Mouse (Mus musculus) hindbrain, embryonic 15.5 days (tissue): ENCODE data around the gene Ptprk. TPM values are rescaled to one million over a fixed set of nuclear protein-coding genes. Genes with fewer than 3 reads are reported as not detected.

Experiments used
- ATAC-seq: fragments of 200-750 bp; cut with Nextera tagmentation; 2 replicates; pipeline ENCODE4 v1.8.0; 2017; ENCODE audit warnings: low read depth, moderate number of reproducible peaks, moderate TSS enrichment; ENCODE audit not compliant: low FRiP score
- H3K27ac ChIP-seq: fragments of 300-500 bp; sonication (generic); replicated peaks from 2 replicates; pipeline ENCODE4 v1.5.1; 2015; ENCODE audit warnings: mild to moderate bottlenecking, inconsistent platforms
- H3K27me3 ChIP-seq: fragments of 300-500 bp; sonication (generic); 2 replicates; pipeline ENCODE4 v1.6.1; 2015; ENCODE audit warnings: control low read depth, inconsistent platforms
- H3K36me3 ChIP-seq: fragments of 300-500 bp; sonication (generic); 2 replicates; pipeline ENCODE4 v1.6.1; 2015; ENCODE audit warnings: control low read depth, inconsistent platforms
- H3K4me1 ChIP-seq: fragments of 300-500 bp; sonication (generic); replicated peaks from 2 replicates; pipeline ENCODE4 v1.6.1; 2015; ENCODE audit warnings: control low read depth, inconsistent platforms
- H3K4me2 ChIP-seq: fragments of 300-500 bp; sonication (generic); 2 replicates; pipeline ENCODE4 v1.6.1; 2015; ENCODE audit warnings: moderate library complexity, mild to moderate bottlenecking, inconsistent platforms
- H3K4me3 ChIP-seq: fragments of 300-500 bp; sonication (generic); 2 replicates; pipeline ENCODE4 v1.5.1; 2015; ENCODE audit warnings: mild to moderate bottlenecking, inconsistent platforms
- H3K9ac ChIP-seq: fragments of 300-500 bp; sonication (generic); 2 replicates; pipeline ENCODE4 v1.6.1; 2015; ENCODE audit warnings: inconsistent platforms
- H3K9me3 ChIP-seq: fragments of 300-500 bp; sonication (generic); 2 replicates; pipeline ENCODE4 v1.6.1; 2016; ENCODE audit warnings: control low read depth, inconsistent platforms
- WGBS: fragments of 180-500 bp; shearing (Covaris S2); methylation state at CpG from one replicate; pipeline ENCODE4 v1.1.7; 2015; 5-methylcytosine and 5-hydroxymethylcytosine counted together
- polyA plus RNA-seq: library from polyadenylated mRNA; unstranded; fragments of >200 nt; fragmentation: Nextera tagmentation; extraction: Ambion mirVana; gene quantifications from 2 replicates; pipeline ENCODE4 v1.2.1, GENCODE M21; 2015

Ptprk gene
- polyA plus RNA-seq, 1 experiment from 2014 or later, result 33.6 TPM

DNA sequence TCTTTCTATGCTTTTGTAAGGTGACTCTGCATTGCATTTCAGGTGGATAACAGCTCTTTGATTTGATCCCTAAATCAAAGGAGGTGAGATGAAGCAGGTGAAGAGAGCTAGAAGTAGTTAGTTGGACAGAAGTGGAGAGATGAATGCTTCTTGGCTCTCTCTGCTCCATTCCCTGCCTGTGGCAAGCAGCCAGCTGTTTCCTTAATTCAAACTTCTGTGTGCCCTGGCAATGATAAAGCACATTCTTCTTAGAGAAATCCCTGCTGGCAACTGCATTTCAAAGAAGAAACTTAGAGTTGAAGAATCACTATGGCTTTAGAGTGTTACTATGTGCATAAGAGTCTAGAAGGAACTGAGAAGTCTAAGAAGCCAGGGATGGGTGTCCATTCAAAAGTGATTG, 89.6 kb downstream of the Ptprk start:
- H3K9me3 ChIP-seq, result no peaks in the 10 kb centered on the region
- H3K9ac ChIP-seq, result no peak overlapping the region
- no peak overlapping the region for H3K4me2 ChIP-seq
- no peaks in the 10 kb centered on the region for H3K36me3 ChIP-seq
- no peak overlapping the region for H3K27ac ChIP-seq
- no peaks in the 10 kb centered on the region for H3K27me3 ChIP-seq
- H3K4me3 ChIP-seq, result no peak overlapping the region
- peaks cover 8% of the 10 kb centered on the region for H3K4me1 ChIP-seq
- peak; percentile 45; the same call in 1 of the 2 replicates for ATAC-seq

GRCm38 (mm10) chr10:28164746-28165145, 90.1 kb downstream of the Ptprk start:
- Histone ChIP-seq H3K27me3 (no peaks in the 10 kb centered on the region), H3K27ac (no peak overlapping the region), H3K4me1 (peaks cover 8% of the 10 kb centered on the region), H3K9me3 (no peaks in the 10 kb centered on the region), H3K36me3 (no peaks in the 10 kb centered on the region), H3K4me3 (no peak overlapping the region), H3K9ac (no peak overlapping the region), H3K4me2 (no peak overlapping the region)
- ATAC-seq, result peak; percentile 27; the same call in 1 of the 2 replicates

DNA sequence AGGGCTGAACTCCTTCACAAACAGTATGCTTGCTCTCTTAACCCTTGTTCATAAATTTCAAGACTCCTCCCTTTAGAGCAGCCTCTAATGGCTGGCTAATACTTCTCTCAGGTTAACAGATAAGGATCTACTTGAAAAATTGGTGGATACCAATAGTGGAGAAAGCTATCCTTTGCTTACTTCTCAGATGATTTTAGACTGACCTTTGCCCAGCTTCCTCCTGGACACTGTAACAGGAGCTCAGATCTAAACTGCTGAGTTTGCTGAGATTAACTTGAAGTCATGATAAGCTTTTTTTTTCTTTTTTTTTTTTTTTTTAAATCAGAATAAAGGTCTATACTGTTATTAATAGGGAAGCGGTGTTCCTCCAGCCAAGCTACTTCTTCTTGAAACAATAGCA, 92.0 kb downstream of the Ptprk start:
- Histone ChIP-seq H3K9me3 (no peaks in the 10 kb centered on the region), H3K27me3 (no peaks in the 10 kb centered on the region), H3K36me3 (no peaks in the 10 kb centered on the region), H3K4me3 (no peak overlapping the region), H3K9ac (no peak overlapping the region), H3K4me2 (no peak overlapping the region), H3K4me1 (peaks cover 8% of the 10 kb centered on the region), H3K27ac (no peak overlapping the region)
- WGBS, result 77% methylated on average over 1 of the region's 1 CpGs
- ATAC-seq, result no peak

DNA sequence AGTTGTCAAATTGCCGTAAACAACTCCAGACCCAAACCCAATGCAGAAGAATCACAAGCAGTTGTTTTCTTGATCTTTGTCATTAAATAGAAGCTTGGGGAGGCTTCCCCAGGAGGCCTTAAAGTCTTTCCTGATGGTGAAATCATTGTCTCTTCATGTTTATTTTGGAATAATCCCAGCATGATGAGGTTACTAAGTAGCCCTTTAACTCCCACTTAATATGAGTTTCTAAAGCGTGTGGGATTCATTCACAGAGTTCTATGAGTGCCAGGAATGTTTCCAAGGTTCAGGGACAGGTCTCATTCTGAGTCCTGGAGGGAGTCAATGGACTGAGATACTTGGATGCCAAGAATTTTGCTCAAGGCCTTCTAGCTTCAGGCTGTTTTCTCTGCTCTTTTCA, 92.5 kb downstream of the Ptprk start:
- H3K36me3 ChIP-seq, result no peaks in the 10 kb centered on the region
- H3K4me1 ChIP-seq, result peaks cover 8% of the 10 kb centered on the region
- H3K27ac ChIP-seq, result no peak overlapping the region
- H3K4me2 ChIP-seq, result no peak overlapping the region
- H3K9me3 ChIP-seq, result no peaks in the 10 kb centered on the region
- WGBS, result 61% methylated on average over 2 of the region's 2 CpGs
- H3K9ac ChIP-seq, result no peak overlapping the region
- ATAC-seq, result no peak
- H3K27me3 ChIP-seq, result no peaks in the 10 kb centered on the region
- no peak overlapping the region for H3K4me3 ChIP-seq

- H3K9me3 ChIP-seq, result no peaks in the 10 kb centered on the region
- H3K4me2 ChIP-seq, result no peak overlapping the region
- no peaks in the 10 kb centered on the region for H3K36me3 ChIP-seq
- WGBS, result 92% methylated on average over 1 of the region's 1 CpGs
- H3K27me3 ChIP-seq, result no peaks in the 10 kb centered on the region
- no peak overlapping the region for H3K27ac ChIP-seq
- ATAC-seq, result no peak
- H3K9ac ChIP-seq, result no peak overlapping the region
- H3K4me1 ChIP-seq, result no peaks in the 10 kb centered on the region
- no peak overlapping the region for H3K4me3 ChIP-seq
Observed at GRCm38 (mm10) chr10:28171196-28171595, 96.6 kb downstream of the Ptprk start.

GRCm38 (mm10) chr10:28178876-28179275, 104.3 kb downstream of the Ptprk start:
- Histone ChIP-seq H3K4me1 (no peaks in the 10 kb centered on the region), H3K36me3 (no peaks in the 10 kb centered on the region), H3K27me3 (no peaks in the 10 kb centered on the region), H3K9me3 (no peaks in the 10 kb centered on the region), H3K27ac (no peak overlapping the region), H3K4me2 (no peak overlapping the region), H3K4me3 (no peak overlapping the region), H3K9ac (no peak overlapping the region)
- WGBS, result 63% methylated on average over 4 of the region's 4 CpGs
- no peak for ATAC-seq

- no peaks in the 10 kb centered on the region for H3K9me3 ChIP-seq
- no peak for ATAC-seq
- no peak overlapping the region for H3K9ac ChIP-seq
- H3K4me1 ChIP-seq, result no peaks in the 10 kb centered on the region
- no peak overlapping the region for H3K27ac ChIP-seq
- no peaks in the 10 kb centered on the region for H3K27me3 ChIP-seq
- H3K4me3 ChIP-seq, result no peak overlapping the region
- no peak overlapping the region for H3K4me2 ChIP-seq
- WGBS, result 94% methylated on average over 3 of the region's 3 CpGs
- H3K36me3 ChIP-seq, result no peaks in the 10 kb centered on the region
Observed at GRCm38 (mm10) chr10:28182081-28182480, 107.5 kb downstream of the Ptprk start.

- 75% methylated on average over 6 of the region's 6 CpGs for WGBS
- ATAC-seq, result no peak
- no peaks in the 10 kb centered on the region for H3K27me3 ChIP-seq
Observed at GRCm38 (mm10) chr10:28184675-28185074, 110.1 kb downstream of the Ptprk start.

DNA sequence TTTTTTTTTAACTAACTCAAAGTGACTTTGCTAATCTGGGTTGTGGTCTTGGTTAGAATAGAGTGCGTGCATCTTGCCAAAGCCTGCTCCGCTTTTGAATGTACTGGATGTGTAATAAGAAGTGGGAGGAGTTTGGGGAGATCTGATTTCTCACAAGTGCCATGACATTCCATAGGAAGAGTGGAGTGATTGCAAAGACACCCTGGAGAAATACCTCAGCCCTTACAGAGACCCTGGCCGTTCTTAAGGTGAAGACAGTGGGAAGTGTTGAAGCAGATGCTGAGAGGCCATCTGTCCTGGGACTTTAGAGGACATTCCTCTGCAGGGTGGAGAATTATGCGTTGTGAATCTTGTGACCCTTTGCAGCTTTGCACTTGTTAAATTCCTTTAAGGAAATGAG, 110.7 kb downstream of the Ptprk start:
- no peaks in the 10 kb centered on the region for H3K4me1 ChIP-seq
- H3K36me3 ChIP-seq, result no peaks in the 10 kb centered on the region
- no peak overlapping the region for H3K9ac ChIP-seq
- no peak overlapping the region for H3K4me2 ChIP-seq
- H3K27me3 ChIP-seq, result no peaks in the 10 kb centered on the region
- 62% methylated on average over 4 of the region's 4 CpGs for WGBS
- no peak overlapping the region for H3K4me3 ChIP-seq
- H3K9me3 ChIP-seq, result no peaks in the 10 kb centered on the region
- H3K27ac ChIP-seq, result no peak overlapping the region
- no peak for ATAC-seq

More at GRCm38 (mm10) chr10:28184675-28185074, 110.1 kb downstream of the Ptprk start:
- Histone ChIP-seq H3K36me3 (no peaks in the 10 kb centered on the region), H3K4me3 (no peak overlapping the region), H3K9ac (no peak overlapping the region), H3K27ac (no peak overlapping the region), H3K4me2 (no peak overlapping the region), H3K9me3 (no peaks in the 10 kb centered on the region), H3K4me1 (no peaks in the 10 kb centered on the region)

- Histone ChIP-seq H3K4me3 (no peak overlapping the region), H3K27ac (no peak overlapping the region), H3K9ac (no peak overlapping the region), H3K36me3 (no peaks in the 10 kb centered on the region), H3K27me3 (no peaks in the 10 kb centered on the region), H3K9me3 (no peaks in the 10 kb centered on the region), H3K4me1 (no peaks in the 10 kb centered on the region), H3K4me2 (no peak overlapping the region)
- ATAC-seq, result no peak
- WGBS, result 64% methylated on average over 4 of the region's 4 CpGs
Observed at GRCm38 (mm10) chr10:28186018-28186800, 111.6 kb downstream of the Ptprk start.

- no peak for ATAC-seq
Observed at GRCm38 (mm10) chr10:28191440-28191839, 116.8 kb downstream of the Ptprk start.

DNA sequence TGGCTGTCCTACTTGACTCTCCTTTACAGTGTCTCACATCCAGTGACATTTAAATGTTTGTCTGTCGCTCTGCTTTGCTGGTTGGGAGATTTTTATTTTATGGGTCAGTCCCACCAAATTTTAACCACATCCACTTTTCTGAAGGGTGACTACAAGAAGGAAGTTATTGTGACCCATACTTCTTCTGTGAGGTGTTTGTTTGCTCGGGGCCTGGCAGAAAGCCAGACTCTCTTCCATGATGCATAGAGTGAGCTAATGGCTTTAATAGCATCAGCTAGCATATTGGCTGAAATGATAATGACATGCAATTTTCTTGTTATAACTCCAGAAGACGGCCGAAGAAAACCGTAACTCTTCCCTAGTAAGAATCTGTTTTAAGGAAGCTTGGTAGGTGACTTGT, 119.0 kb downstream of the Ptprk start:
- WGBS, result 79% methylated on average over 5 of the region's 5 CpGs
- Histone ChIP-seq H3K4me1 (no peaks in the 10 kb centered on the region), H3K27me3 (no peaks in the 10 kb centered on the region), H3K9ac (no peak overlapping the region), H3K4me2 (no peak overlapping the region), H3K4me3 (no peak overlapping the region), H3K36me3 (no peaks in the 10 kb centered on the region), H3K27ac (no peak overlapping the region), H3K9me3 (no peaks in the 10 kb centered on the region)
- ATAC-seq, result no peak

More at GRCm38 (mm10) chr10:28191440-28191839, 116.8 kb downstream of the Ptprk start:
- H3K27me3 ChIP-seq, result no peaks in the 10 kb centered on the region
- H3K9ac ChIP-seq, result no peak overlapping the region
- WGBS, result 93% methylated on average over 5 of the region's 5 CpGs
- H3K4me3 ChIP-seq, result no peak overlapping the region
- H3K27ac ChIP-seq, result no peak overlapping the region
- no peaks in the 10 kb centered on the region for H3K9me3 ChIP-seq
- H3K36me3 ChIP-seq, result no peaks in the 10 kb centered on the region
- H3K4me2 ChIP-seq, result no peak overlapping the region
- no peaks in the 10 kb centered on the region for H3K4me1 ChIP-seq

- Histone ChIP-seq H3K4me3 (no peak overlapping the region), H3K36me3 (no peaks in the 10 kb centered on the region), H3K4me2 (no peak overlapping the region), H3K27ac (no peak overlapping the region), H3K9me3 (no peaks in the 10 kb centered on the region), H3K4me1 (no peaks in the 10 kb centered on the region), H3K9ac (no peak overlapping the region), H3K27me3 (no peaks in the 10 kb centered on the region)
- 70% methylated on average over 3 of the region's 3 CpGs for WGBS
- no peak for ATAC-seq
Observed at GRCm38 (mm10) chr10:28200609-28201008, 126.0 kb downstream of the Ptprk start.
